ENCODE assay signal across 8 mouse cellular contexts in genomic region chr4:85514205-85514681, GRCm38 (mm10). TPM values are rescaled to one million over a fixed set of nuclear protein-coding genes. Genes with fewer than 3 reads are reported as not detected.
DNase-seq lines count a peak whose midpoint lies in the region; ATAC-seq and TF ChIP-seq lines count a peak whose summit lies in the region.

No protein-coding gene starts in this region.

- H3K4me3 ChIP-seq in heart, adult 2 months, result peak overlapping the region; percentile 40
- peak overlapping the region; percentile 55 for H3K4me3 ChIP-seq in embryonic facial prominence, embryonic 12.5 days
- H3K4me3 ChIP-seq in heart, embryonic 15.5 days, result peak overlapping the region; percentile 50
- peak overlapping the region; percentile 45 for H3K4me3 ChIP-seq in lung, adult 2 months (replicated peaks; ENCODE audit: extremely low read depth, low read depth, low read length)

- TF ChIP-seq POLR2A in heart, adult 2 months (IDR thresholded peaks at IDR 0.05; ENCODE audit: insufficient read depth, low read depth, low read length), result no peak
- no peak for TF ChIP-seq POLR2A in lung, adult 2 months (IDR thresholded peaks at IDR 0.05; ENCODE audit: borderline replicate concordance, extremely low read depth, low read depth, low read length)

- peak; percentile 84 for ATAC-seq in embryonic facial prominence, embryonic 12.5 days (ENCODE audit: insufficient number of reproducible peaks, insufficient read depth, low FRiP score, low TSS enrichment)
- peak; percentile 74 for ATAC-seq in heart, embryonic 15.5 days (replicated peaks; ENCODE audit: insufficient number of reproducible peaks, insufficient read depth, low FRiP score, low read depth)

- H3K9me3 ChIP-seq in embryonic facial prominence, embryonic 12.5 days, result no peaks in the 10 kb centered on the region
- H3K9me3 ChIP-seq in heart, embryonic 15.5 days (replicated peaks), result no peaks in the 10 kb centered on the region

- H3K36me3 ChIP-seq in heart, adult 2 months (ENCODE audit: control insufficient read depth, insufficient read depth, low read length), result no peaks in the 10 kb centered on the region
- no peaks in the 10 kb centered on the region for H3K36me3 ChIP-seq in embryonic facial prominence, embryonic 12.5 days
- H3K36me3 ChIP-seq in heart, embryonic 15.5 days, result no peaks in the 10 kb centered on the region

- no peak for TF ChIP-seq EP300 in heart, adult 2 months (IDR thresholded peaks at IDR 0.05; ENCODE audit: insufficient read depth, low read depth, low read length)

- intact Hi-C loops in heart, adult 2 months (cut with DNase I), result no loop called here

- 0 out of 2 replicates have a peak, but pooled peaks have one; percentile 13 for TF ChIP-seq CTCF in heart, adult 2 months (IDR thresholded peaks at IDR 0.05)
- TF ChIP-seq CTCF in lung, adult 2 months (IDR thresholded peaks at IDR 0.05; ENCODE audit: insufficient read depth, low read length), result no peak

- no peaks in the 10 kb centered on the region; the same call in 1 of the 2 replicates for H3K27me3 ChIP-seq in heart, adult 2 months (ENCODE audit: control insufficient read depth, insufficient read depth, low read length)
- H3K27me3 ChIP-seq in embryonic facial prominence, embryonic 12.5 days, result peaks cover 19% of the 10 kb centered on the region
- H3K27me3 ChIP-seq in heart, embryonic 15.5 days, result peaks cover 32% of the 10 kb centered on the region

- H3K9ac ChIP-seq in heart, adult 2 months (ENCODE audit: low read depth, low read length), result no peak overlapping the region
- peak overlapping the region; percentile 47 for H3K9ac ChIP-seq in embryonic facial prominence, embryonic 12.5 days
- peak overlapping the region; percentile 22 for H3K9ac ChIP-seq in heart, embryonic 15.5 days

- H3K4me1 ChIP-seq in heart, adult 2 months (ENCODE audit: control insufficient read depth, insufficient read depth, low read length), result no peaks in the 10 kb centered on the region
- H3K4me1 ChIP-seq in embryonic facial prominence, embryonic 12.5 days, result peaks cover 9% of the 10 kb centered on the region
- H3K4me1 ChIP-seq in heart, embryonic 15.5 days (replicated peaks), result peaks cover 20% of the 10 kb centered on the region
- H3K4me1 ChIP-seq in lung, adult 2 months (ENCODE audit: control insufficient read depth, insufficient read depth, low read length), result no peaks in the 10 kb centered on the region

- H3K27ac ChIP-seq in heart, adult 2 months, result no peak overlapping the region
- H3K27ac ChIP-seq in embryonic facial prominence, embryonic 12.5 days, result no peak overlapping the region
- no peak overlapping the region for H3K27ac ChIP-seq in heart, embryonic 15.5 days

- H3K4me2 ChIP-seq in embryonic facial prominence, embryonic 12.5 days (replicated peaks), result peak overlapping the region; percentile 91
- peak overlapping the region; percentile 93 for H3K4me2 ChIP-seq in heart, embryonic 15.5 days

- peak; percentile 28 to 31 for DNase-seq in heart, adult 2 months
- no peak for DNase-seq in heart, adult 11 months
- DNase-seq in kidney, postnatal 14 days, result peak; percentile 69
- peak; percentile 33 for DNase-seq in lung, adult 2 months
- peak; percentile 13 for DNase-seq in ovary, postnatal 14 days (ENCODE audit: low spot score)
- DNase-seq in natural killer cell, adult 2 months (ENCODE audit: low spot score in 2 of 2), result no peak

- H3K79me2 ChIP-seq in heart, adult 2 months (replicated peaks; ENCODE audit: control insufficient read depth, insufficient read depth, low read length), result no peaks in the 10 kb centered on the region

- 2% methylated on average over 33 of the region's 33 CpGs for WGBS in heart, adult 2 months
- under 1% methylated on average over 33 of the region's 33 CpGs for WGBS in embryonic facial prominence, embryonic 12.5 days
- under 1% methylated on average over 33 of the region's 33 CpGs for WGBS in heart, embryonic 15.5 days
- WGBS in lung, adult 2 months, result 3% methylated on average over 33 of the region's 33 CpGs

RNA-seq across cellular contexts. Expression of gene Adamtsl1, which starts 0.3 kb away (rescaled TPM):
- total RNA-seq in heart, adult 2 months (2021), result 1 to 10 TPM; 2.4 to 3.2 TPM
- polyA plus RNA-seq in heart, adult 2 months (2012; rRNA removed), result 2.2 and 2.9 TPM in 2 replicates
- 30.3 and 38.3 TPM in 2 replicates for polyA plus RNA-seq in embryonic facial prominence, embryonic 12.5 days (2016; fragmentation: Nextera tagmentation; extraction: Ambion mirVana)
- polyA plus RNA-seq in heart, embryonic 15.5 days (2015; fragmentation: Nextera tagmentation; extraction: Ambion mirVana), result 9.8 and 11.8 TPM in 2 replicates
- 8.4 and 10.8 TPM in 2 replicates for polyA plus RNA-seq in lung, adult 2 months (2012; rRNA removed)

Comparison
In these comparisons a context has a peak if more than half of its experiments do, and no peak if none do; other contexts are left out.
1. DNase-seq: peak in heart, adult 2 months (2 of 2), kidney, postnatal 14 days (single experiment), lung, adult 2 months (single experiment) and ovary, postnatal 14 days (single experiment); none in heart, adult 11 months (single experiment) and natural killer cell, adult 2 months (0 of 2).
2. Peak in every context shown above with its lines, with median percentiles within 50 percentile points of each other: H3K4me3 ChIP-seq.